Mouse (Mus musculus): ENCODE results near the gene Zbtb3.
"Not testable (repeated sequence)": the region's sequence is repeated elsewhere in the genome, so short reads cannot be mapped to it uniquely, and the experiment has no call there.

Gene Zbtb3

DNA sequence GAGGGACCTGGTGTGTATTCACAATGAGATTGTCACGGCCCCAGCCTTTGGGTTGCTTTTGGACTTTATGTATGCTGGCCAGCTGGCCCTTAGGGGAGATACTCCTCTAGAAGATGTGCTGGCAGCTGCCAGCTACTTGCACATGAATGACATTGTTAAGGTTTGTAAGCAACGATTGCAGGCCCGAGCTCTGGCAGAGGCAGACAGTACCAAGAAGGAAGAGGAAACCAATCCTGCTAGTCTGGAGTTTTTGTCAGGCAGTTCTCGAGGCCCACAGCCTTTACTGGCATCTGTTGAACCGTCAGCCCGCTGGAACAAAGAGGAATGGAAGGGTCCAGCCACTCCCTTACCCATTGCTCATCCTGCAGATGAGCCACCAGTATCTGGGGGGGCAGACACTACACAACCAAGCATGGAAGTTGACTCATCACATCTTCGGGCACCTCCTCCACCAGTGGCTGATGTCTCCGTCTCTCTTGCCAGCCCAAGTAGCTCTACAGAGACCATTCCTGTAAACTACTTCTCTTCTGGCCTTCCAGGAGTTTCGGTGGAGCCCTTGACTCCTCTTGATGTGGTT, 937 bp downstream of the Zbtb3 start:
- DNase-seq (ENCODE audit: low spot score) = no peak

DNA sequence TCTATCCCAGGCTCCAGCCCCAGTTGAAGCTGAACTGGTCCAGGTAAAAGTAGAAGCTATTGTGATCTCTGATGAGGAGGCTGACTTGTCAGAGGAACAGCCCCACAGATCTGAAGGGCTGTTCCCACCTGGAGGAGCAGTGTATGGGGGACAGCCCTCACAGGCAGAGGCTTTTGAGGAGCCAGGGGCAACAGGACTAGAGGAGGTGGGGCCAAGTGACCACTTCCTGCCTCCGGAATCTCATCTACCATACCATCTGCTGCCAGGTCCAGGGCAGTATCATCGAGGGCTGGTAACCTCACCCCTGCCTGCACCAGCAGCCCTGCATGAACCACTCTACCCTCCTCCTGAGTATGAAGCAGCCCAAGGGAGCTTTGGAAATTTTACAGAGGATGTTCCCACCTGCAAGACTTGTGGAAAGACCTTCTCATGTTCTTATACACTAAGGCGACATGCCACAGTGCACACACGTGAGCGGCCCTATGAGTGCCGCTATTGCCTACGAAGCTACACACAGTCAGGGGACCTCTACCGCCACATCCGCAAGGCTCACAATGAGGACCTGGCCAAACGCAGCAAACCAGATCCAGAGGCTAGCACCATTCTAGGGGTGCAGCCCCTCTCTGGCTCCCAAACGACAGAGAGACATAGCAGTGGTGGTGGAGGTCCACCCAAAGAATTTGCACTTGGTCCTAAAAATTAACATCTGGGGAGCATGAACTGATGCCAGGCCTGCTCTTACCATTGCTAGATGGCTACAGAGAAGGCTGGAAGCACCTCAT, 1.7 kb downstream of the Zbtb3 start:
- no peak for DNase-seq (ENCODE audit: low spot score)

DNA sequence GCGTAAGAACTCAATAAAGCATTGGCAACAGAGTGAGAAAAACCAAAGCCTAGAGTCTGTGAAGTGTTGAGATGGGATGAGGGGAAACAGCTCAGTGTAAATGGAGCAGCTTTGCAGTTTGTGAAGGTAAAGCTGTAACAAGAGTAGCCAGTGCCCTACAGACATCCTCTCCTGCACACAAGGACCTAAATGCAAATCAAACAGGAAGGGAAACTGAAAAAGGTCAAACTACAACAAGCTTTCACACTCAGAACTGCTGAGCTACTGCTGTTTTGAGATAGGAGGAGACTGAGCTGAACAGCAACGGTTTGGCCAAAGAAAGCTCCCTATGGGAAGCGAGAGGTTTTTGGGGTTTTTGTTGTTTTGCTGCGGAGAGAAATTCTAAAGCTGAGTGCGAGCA, 4.5 kb downstream of the Zbtb3 start:
- no peak for DNase-seq (ENCODE audit: low spot score)

DNA sequence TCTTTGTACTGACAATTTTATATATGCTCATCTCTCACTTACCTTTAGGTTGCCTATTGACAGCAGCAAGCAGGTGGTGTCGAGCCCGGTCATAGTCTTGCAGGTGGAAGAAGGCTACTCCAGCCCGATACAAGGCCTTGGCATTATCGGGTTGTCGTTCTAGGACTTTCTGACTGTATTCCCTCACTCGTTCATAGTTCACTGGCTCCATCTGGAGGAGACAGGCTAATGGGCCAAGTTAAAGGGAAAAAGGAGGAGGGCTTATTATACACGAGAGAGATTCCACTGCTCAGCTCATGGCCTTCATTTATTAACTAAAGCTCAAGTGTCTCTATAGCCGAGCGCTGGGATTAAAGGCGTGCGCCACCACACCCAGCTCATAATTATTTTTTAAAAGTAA, 13.5 kb downstream of the Zbtb3 start:
- DNase-seq (ENCODE audit: low spot score) = no peak

DNA sequence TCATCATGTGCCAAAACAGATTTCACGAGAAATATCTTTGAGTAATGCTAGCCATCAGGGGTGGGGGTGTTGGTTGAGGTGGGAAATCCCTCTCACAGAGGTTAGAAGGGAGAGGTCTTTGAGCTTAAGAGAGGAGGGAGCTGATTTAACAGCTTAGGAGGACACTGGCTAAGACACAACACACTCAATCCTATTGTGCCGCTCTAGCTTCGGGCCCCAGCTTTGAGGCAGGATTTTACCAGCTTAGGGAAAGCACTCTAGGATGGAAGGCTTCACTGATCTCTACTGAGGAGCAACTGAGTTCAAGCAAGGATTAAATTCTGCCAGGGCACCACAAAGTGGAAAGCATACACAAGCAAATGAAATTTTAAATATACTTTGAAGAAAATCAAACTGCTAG, 14.6 kb downstream of the Zbtb3 start:
- DNase-seq (ENCODE audit: low spot score) = no peak

DNA sequence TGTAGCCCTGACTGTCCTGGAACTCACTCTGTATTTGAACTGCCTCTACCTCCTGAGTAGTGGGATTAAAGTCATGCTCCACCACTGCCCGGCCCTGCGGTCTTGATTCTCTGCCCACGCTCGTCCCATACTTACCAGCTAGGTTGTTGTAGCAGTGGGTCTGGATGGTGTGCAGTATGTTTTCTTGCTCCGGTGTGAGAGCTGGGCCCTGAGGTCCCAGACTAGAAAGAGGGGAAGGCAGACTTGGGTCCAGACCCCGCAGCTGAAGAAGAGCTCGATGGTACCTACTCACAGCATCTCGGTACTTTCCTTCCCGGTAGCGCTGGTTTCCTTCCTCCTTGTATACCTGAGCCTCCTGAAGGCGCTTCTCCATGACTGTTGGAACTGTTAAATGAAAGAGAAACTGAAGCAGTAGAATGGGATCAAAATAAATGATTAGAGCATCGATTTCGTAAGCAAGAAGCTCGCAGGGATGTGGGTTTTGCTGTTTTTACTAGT, 16.0 kb downstream of the Zbtb3 start:
- DNase-seq (ENCODE audit: low spot score) = no peak

DNA sequence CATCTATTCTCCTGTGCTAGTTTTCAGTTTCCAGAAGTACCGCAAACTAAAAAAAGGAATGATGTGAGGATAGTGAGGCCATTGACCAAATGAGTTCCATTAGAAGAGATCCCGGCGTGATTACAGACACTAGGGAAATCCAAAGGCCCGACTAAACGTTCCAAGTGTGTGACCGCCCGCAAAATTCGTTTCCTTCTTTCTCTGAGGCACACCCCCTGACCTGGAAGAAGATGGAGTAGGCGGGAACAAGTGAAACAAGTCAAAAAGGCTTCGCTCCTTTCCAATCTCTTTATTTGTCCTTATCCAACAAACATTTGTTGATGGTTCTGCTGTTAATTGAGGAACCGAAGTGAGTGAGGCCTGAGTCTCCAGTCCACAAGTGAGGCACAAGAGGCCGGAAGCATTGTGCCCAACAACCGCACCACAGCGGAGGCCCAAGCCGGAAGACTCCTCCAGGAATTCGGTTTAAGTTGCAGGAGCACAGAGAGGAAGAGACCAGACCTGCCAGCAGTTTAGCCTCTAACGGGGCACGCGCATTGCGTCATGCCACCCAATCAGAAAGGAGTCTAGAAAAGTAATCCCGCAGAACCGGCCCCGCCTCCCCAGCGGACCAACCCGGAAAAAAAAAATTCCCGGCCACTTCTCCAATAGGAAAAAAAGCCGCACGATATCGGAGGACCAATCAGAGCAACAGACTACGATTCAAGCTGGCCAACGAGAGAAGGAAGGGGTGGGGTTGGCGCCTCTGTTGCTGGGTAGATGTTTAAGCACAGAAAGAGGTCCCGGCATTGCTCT, 16.6 kb downstream of the Zbtb3 start, which contains the start of gene Ttc9c:
Gene Ttc9c, minus strand, starts transcription at position 533 of the 795 bp plus-strand sequence.
- DNase-seq (ENCODE audit: low spot score) = no peak

DNA sequence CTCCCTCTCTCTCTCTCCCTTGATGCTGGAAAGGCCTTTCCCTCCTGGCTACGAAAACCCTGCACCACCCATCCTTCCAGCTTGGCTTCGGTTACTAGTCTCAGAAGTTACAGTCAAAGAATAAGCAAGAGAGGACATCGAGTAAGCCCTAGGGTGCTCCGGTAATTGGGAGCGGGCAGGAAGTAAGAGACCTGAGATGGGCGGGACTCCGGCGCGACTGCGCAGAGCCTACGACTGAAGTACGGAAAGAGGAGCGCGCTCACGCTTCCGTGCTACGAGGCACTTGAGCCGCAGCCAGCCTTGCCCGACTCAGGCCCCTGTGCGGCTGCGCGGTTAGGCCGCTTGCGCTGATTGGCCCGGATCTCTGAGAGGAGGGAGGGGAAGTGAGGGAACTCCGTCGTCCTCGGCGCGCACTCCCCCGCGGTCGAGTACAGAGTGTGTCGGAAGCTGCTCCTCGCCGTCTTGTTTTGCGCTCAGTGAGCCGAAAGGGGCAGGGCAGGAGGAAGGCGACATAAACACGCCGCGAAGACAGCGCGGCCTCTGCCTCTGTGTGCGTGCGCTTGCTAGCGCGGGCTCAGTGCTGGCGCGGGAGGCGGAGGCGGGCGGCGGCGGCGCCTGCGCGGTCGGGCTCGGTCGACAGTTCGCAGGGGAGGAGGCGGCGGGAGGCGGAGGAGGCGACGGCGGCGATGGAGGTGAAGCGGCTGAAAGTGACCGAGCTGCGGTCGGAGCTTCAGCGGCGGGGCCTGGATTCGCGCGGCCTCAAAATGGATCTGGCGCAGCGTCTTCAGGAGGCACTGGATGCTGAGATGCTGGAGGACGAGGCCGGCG, 17.5 kb downstream of the Zbtb3 start, which contains the start of gene Hnrnpul2:
Gene Hnrnpul2, plus strand, starts transcription at position 415 of the 828 bp plus-strand sequence.
- DNase-seq (ENCODE audit: low spot score) = peak; percentile 95

DNA sequence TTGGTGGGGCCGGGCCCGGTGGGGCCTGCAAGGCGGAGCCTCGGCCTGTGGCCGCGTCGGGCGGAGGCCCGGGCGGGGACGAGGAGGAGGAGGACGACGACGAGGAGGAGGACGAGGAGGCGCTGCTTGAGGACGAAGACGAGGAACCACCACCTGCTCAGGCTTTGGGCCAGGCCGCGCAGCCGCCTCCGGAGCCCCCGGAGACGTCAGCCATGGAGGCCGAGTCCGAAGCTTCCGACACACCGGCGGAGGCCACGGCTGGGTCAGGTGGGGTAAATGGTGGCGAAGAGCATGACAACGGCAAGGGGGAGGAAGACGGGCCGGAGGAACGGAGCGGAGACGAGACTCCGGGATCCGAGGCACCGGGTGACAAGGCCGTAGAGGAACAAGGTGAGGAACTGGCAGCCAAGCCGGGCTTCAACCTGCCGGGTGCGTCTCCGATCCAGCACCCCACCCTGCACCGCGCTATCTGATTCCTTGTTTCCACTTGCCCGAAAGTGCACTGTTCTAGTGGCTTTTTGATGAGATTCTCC, 18.1 kb downstream of the Zbtb3 start:
- DNase-seq (ENCODE audit: low spot score) = no peak

DNA sequence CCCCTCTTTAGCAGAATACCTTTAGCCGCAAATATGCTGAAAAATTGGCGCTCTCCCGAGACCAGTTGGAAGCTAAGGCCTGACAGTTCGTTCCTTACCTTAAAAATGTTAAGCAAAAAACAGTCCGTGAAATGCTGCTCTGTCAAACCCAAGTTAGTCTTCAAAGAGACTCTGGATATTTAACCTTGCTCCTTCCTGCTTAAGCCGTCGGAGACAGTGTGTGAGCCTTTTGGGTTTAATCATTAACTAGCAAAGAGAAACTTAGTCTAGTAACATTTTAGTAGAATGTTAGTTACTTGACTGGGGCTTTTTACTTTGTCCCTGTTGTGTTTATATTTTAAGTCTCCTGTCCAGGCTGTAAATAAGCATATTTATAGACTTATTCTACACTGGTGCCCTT, 18.8 kb downstream of the Zbtb3 start:
- no peak for DNase-seq (ENCODE audit: low spot score)

DNA sequence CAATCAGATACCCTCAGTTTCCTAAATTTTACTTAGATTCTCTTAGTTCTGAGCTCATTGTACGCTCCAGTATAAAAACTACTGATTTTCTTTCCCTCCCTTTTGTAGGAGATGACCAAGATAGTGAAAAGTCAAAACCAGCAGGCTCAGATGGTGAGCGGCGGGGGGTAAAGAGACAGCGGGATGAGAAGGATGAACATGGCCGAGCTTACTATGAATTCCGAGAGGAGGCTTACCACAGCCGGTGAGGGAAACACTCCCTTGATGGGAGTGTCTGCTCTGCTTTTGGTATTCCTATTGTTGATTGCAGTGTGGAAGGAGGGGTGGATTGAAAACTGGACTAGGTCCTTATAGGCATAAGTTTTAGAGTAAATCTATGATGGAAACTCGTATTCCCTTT, 20.3 kb downstream of the Zbtb3 start:
- no peak for DNase-seq (ENCODE audit: low spot score)

DNA sequence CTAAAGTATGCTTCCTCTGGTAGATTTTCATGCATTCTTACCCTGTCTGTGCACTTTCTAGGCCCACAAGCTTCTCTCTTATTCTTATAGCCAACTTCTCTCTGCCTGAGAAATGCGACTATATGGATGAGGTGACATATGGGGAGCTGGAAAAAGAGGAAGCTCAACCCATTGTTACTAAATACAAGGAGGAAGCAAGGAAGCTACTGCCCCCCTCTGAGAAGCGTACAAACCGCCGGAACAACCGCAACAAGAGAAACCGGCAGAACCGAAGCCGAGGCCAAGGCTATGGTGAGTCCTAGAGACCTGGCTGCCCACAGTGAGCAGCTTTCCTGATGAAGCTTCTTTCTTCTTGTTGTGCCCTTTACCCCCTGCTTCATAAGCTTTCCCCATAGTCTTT, 27.3 kb downstream of the Zbtb3 start, which contains the start of gene AC129217.1:
Gene AC129217.1, plus strand, starts transcription at position 114 of the 400 bp plus-strand sequence.
- no peak for DNase-seq (ENCODE audit: low spot score)

DNA sequence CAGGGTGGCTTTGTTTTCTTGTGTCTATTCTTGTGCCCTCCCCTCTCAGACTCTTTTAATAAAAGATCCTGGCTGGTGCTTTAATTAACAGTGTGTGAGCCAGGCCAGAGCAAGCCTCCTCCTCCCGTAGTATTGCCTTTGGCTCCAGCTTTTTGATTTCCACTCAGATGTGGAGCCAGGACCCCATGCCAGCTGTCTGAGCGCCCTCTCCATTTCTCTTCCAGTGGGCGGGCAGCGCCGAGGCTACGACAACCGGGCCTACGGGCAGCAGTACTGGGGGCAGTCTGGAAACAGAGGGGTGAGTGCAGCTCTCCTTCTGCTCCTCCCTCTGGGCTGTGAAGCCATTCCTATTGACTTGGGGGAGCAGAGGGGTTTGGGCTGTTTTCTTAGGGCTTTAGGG, 28.3 kb downstream of the Zbtb3 start:
- DNase-seq (ENCODE audit: low spot score) = no peak

DNA sequence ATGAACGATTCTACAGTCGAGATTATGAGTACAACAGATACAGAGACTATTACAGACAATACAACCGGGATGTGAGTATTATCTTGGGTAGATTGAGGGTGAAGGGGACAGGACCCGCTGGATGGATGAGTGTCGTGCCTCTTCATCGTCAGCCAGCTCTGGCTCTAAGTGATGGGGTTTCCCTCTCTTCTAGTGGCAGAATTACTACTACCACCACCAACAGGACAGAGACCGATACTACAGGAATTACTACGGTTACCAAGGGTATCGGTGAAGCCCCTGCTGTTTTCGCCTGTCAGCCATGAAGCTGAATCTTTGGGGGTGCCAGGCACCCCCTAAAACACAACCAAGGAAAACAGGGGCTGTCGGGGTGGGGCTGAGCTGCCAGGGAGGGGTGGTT, 28.9 kb downstream of the Zbtb3 start:
- DNase-seq (ENCODE audit: low spot score) = no peak

DNA sequence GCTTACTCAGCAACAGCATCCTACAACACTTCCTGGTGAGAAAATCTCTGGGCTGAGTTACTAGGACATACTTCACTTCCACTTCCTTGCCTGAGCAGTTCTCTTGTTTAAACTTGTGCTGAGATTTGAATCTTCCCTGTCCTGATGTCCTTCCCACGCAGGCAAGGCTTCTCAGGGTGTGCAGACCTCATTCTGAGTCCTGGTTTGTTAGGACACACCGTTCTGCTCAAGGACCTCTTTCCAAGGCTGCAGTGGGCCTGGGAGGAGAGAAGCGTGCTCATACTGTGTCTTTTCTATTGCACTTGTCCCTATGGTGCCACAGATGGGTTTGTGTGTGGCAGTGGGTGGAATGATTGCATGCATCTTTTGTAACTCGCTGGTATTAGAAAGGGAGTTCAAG, 30.6 kb downstream of the Zbtb3 start:
- no peak for DNase-seq (ENCODE audit: low spot score)

DNA sequence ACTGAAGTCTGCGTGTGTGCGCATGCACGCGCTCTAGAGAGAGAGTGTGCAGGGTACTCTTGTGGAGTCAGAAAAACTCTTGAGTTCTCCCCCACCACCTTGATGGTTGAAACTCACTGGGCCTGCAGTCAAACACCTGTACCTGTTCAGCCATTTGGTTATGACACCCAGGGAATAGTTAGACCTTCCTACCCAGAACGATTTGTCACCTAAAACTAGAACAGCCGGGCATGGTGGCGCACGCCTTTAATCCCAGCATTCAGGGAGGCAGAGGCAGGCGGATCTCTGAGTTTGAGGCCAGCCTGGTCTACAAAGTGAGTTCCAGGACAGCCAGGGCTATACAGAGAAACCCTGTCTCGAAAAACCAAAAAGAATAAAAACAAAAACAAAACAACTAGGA, 34.0 kb downstream of the Zbtb3 start:
- DNase-seq (ENCODE audit: low spot score) = not testable (repeated sequence)

DNA sequence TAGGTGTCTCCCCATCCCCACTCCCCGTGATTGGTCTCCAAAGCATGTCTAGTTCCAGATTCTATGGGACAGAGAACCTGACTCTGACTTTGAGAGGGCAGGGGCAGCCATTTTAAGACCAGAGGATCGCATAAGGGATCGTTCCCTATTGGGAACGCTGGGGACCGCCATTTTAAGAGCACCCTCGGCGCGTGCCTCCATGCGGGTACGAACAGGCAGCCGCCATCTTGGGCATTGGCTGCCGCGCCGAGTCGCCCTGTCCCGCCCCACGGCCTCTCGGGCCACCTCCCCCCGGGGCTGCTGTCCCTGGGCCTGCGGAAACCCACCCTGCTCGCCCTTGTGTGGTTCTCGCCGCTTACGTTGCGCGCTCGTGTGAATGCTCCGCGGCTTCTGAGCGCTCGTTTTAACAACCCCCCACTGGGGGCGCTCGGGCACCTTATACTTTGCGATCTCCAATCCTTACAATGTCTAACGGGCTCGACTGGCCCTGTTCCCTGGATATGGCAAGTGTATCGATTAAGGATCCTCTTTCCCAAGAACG, 35.0 kb downstream of the Zbtb3 start, which contains the start of gene Bscl2:
Gene Bscl2, plus strand, starts transcription at position 217 of the 541 bp plus-strand sequence.
- peak; percentile 76 for DNase-seq (ENCODE audit: low spot score)

DNA sequence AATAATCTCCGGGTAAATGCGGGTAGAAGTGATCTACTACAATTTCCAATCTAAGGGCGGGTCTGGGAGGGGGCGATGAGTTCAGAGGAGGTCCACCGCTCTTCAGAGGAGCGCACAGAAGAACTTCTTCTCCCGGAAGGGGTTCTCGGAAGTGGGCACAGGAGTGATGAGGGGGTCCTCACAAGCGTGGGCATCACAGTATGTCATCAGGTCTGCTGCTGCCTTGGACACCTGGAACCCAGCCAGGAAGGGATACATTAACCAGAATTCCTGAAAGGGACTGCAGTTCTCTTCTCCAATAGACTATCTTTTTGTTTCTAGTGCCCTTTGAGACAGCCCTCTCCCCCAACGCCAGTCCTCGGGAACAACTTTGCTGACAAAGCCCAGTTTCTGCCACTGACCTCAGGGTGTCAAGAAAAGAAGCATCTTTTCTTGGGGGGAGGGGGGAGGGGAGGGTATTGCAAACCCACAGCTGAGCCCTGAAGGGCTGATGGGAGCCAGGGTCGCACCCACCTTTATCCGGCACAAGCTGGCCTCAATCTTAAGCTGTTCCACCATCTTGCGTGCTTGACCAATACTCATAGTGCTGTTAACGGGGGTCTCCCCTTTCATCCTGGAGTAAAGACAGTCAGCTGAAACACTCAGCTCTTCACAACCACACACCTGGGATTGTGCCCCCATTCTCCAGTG, 35.8 kb downstream of the Zbtb3 start:
- no peak for DNase-seq (ENCODE audit: low spot score)

DNA sequence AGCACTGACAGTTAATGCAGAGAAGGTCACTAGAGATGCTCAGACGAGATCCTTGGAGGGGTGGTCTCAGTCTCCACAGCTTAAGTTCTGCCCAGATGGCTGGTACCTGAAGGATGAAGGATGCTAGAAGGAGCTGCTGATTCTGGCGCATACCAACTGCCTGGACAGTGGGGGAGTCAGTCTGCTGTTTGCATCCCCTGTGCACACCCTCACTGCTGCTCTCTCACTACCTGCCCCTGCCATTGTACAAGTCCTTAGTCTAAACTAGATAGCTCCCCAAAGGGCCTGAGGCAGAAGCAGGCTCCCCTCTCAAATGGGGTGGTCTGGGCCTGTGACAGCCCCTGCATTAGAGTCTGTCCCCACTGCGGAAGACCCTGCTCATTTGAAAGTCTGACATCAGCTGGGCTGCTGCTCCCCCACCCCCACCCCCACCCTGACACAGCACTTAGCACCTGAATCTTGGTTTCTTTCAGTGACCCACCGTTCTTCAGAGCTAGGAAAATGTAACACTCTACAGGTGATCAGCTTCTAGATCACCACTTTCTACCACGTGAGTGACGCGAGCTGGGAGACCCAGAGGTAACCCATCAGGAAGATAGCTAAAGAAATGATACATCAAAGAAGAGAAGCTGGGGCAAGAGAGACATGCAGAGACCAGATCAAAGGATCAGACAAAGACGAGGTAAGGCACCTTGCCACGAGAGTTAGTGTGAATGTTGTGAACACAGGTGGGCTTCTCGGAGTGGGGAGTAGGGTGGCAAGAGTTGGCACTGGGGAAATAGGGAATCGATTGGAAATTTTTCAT, 37.0 kb downstream of the Zbtb3 start, which contains the start of gene Gng3:
Gene Gng3, minus strand, starts transcription at position 92 of the 805 bp plus-strand sequence.
- no peak for DNase-seq (ENCODE audit: low spot score)

All from spleen, adult 12 weeks (tissue).